Mouse (Mus musculus) hindbrain, postnatal 0 days (tissue): ENCODE results near the gene Zfp57. TPM values are rescaled to one million over a fixed set of nuclear protein-coding genes. Genes with fewer than 3 reads are reported as not detected.

Experiments used
- ATAC-seq: fragments of 200-750 bp; cut with Nextera tagmentation; 2 replicates; pipeline ENCODE4 v1.8.0; 2017; ENCODE audit warnings: mild to moderate bottlenecking, moderate TSS enrichment, moderate library complexity
- DNase-seq: peaks from one replicate; pipeline ENCODE4 v3.0.0-alpha.2; 2015; ENCODE audit warnings: low spot score
- H3K27ac ChIP-seq: fragments of 300-500 bp; sonication (generic); 2 replicates; pipeline ENCODE4 v1.5.1; 2014; ENCODE audit warnings: mild to moderate bottlenecking
- H3K27me3 ChIP-seq: fragments of 300-500 bp; sonication (generic); 2 replicates; pipeline ENCODE4 v1.6.1; 2014; ENCODE audit warnings: low read length, mixed read lengths; ENCODE audit not compliant: insufficient read depth
- H3K36me3 ChIP-seq: fragments of 300-500 bp; sonication (generic); 2 replicates; pipeline ENCODE4 v1.6.1; 2014; ENCODE audit warnings: low read length, mixed read lengths; ENCODE audit not compliant: insufficient read depth
- H3K4me1 ChIP-seq: fragments of 300-500 bp; sonication (generic); 2 replicates; pipeline ENCODE4 v1.6.1; 2014; ENCODE audit warnings: antibody characterized with exemption, low read length, mixed read lengths; ENCODE audit not compliant: insufficient read depth
- H3K4me2 ChIP-seq: fragments of 300-500 bp; sonication (generic); 2 replicates; pipeline ENCODE4 v1.6.1; 2014; ENCODE audit warnings: low read depth, mild to moderate bottlenecking, low read length, moderate library complexity, mixed read lengths
- H3K4me3 ChIP-seq: fragments of 300-500 bp; sonication (generic); 2 replicates; pipeline ENCODE4 v1.5.1; 2014; ENCODE audit warnings: low read length
- H3K9ac ChIP-seq: fragments of 300-500 bp; sonication (generic); replicated peaks from 2 replicates; pipeline ENCODE4 v1.6.1; 2014; ENCODE audit warnings: mild to moderate bottlenecking, low read length, moderate library complexity, mixed read lengths
- H3K9me3 ChIP-seq: fragments of 300-500 bp; sonication (generic); 2 replicates; pipeline ENCODE4 v1.6.1; 2016; ENCODE audit warnings: low read length, mixed read lengths
- CTCF ChIP-seq: IDR thresholded peaks from 2 replicates; pipeline ENCODE4 v1.5.1; 2016; ENCODE audit warnings: antibody characterized with exemption, control low read depth, low read depth
- WGBS: fragments of 180-500 bp; shearing (Covaris S2); extraction: QIAGEN DNeasy Blood & Tissue Kit; methylation state at CpG from one replicate; pipeline ENCODE4 v1.1.7; 2014; 5-methylcytosine and 5-hydroxymethylcytosine counted together
- polyA plus RNA-seq: library from polyadenylated mRNA; unstranded; fragments of >200 nt; fragmentation: Nextera tagmentation; extraction: Ambion mirVana; gene quantifications from 2 replicates; pipeline ENCODE4 v1.2.1, GENCODE M21; 2015
- total RNA-seq: library from RNA; depleted of rRNA; stranded (reverse); fragments of >200 nt; gene quantifications from 2 replicates; pipeline ENCODE4 v1.2.3, GENCODE M21; 2014; rRNA removed

Zfp57 gene
- total and polyA plus RNA-seq, 2 experiments from 2014 or later, result 118 TPM

GRCm38 (mm10) chr17:37056957-37057356 is 56.0 kb downstream of the Zfp57 start:
- Histone ChIP-seq H3K4me1 (no peaks in the 10 kb centered on the region), H3K9ac (no peak overlapping the region), H3K36me3 (peaks cover 62% of the 10 kb centered on the region; the same call in 1 of the 2 replicates), H3K27ac (no peak overlapping the region), H3K9me3 (no peaks in the 10 kb centered on the region), H3K4me3 (no peak overlapping the region), H3K4me2 (no peak overlapping the region), H3K27me3 (no peaks in the 10 kb centered on the region)
- WGBS, result 54% methylated on average over 6 of the region's 6 CpGs
- no peak for TF ChIP-seq CTCF
- ATAC-seq (no peak), DNase-seq (no peak)

Other genes starting within 250 kb of the Zfp57 start
- not detected in 2 replicates for gene H2-M10.5, start 228.3 kb upstream of the Zfp57 start, total RNA-seq
- not detected in 2 replicates for gene H2-M10.5, start 228.3 kb upstream of the Zfp57 start, polyA plus RNA-seq
- gene H2-M10.6, start 189.0 kb upstream of the Zfp57 start, total RNA-seq, result not detected in 2 replicates
- not detected in 2 replicates for gene H2-M10.6, start 189.0 kb upstream of the Zfp57 start, polyA plus RNA-seq
- gene Trim26, start 164.0 kb upstream of the Zfp57 start, total RNA-seq, result 21.6 and 27.9 TPM in 2 replicates
- 46.7 and 50.6 TPM in 2 replicates for gene Trim26, start 164.0 kb upstream of the Zfp57 start, polyA plus RNA-seq
- gene Trim15, start 134.0 kb upstream of the Zfp57 start, total RNA-seq, result 0.47 TPM in 1 of 2 replicates, not detected in the other
- gene Trim15, start 134.0 kb upstream of the Zfp57 start, polyA plus RNA-seq, result 0.40 and 0.66 TPM in 2 replicates
- gene Trim10, start 131.6 kb upstream of the Zfp57 start, total RNA-seq, result 0.11 TPM in 1 of 2 replicates, not detected in the other
- gene Trim10, start 131.6 kb upstream of the Zfp57 start, polyA plus RNA-seq, result 0.19 and 0.23 TPM in 2 replicates
- gene Trim40, start 111.0 kb upstream of the Zfp57 start, total RNA-seq, result not detected in 2 replicates
- gene Trim40, start 111.0 kb upstream of the Zfp57 start, polyA plus RNA-seq, result 0.13 TPM in 1 of 2 replicates, not detected in the other
- not detected in 2 replicates for gene Trim31, start 103.0 kb upstream of the Zfp57 start, total RNA-seq
- not detected in 2 replicates for gene Trim31, start 103.0 kb upstream of the Zfp57 start, polyA plus RNA-seq
- 4.2 and 6.1 TPM in 2 replicates for gene Rnf39, start 58.2 kb upstream of the Zfp57 start, total RNA-seq
- 2.5 and 3.6 TPM in 2 replicates for gene Rnf39, start 58.2 kb upstream of the Zfp57 start, polyA plus RNA-seq
- gene Ppp1r11, start 49.4 kb upstream of the Zfp57 start, total RNA-seq, result 28.4 and 28.5 TPM in 2 replicates
- gene Ppp1r11, start 49.4 kb upstream of the Zfp57 start, polyA plus RNA-seq, result 143 and 145 TPM in 2 replicates
- 45.0 and 52.7 TPM in 2 replicates for gene Znrd1, start 42.6 kb upstream of the Zfp57 start, total RNA-seq
- gene Znrd1, start 42.6 kb upstream of the Zfp57 start, polyA plus RNA-seq, result 49.3 and 51.2 TPM in 2 replicates
- 1.3 and 3.2 TPM in 2 replicates for gene Znrd1as, start 42.6 kb upstream of the Zfp57 start, total RNA-seq
- 3.4 and 4.0 TPM in 2 replicates for gene Znrd1as, start 42.6 kb upstream of the Zfp57 start, polyA plus RNA-seq
- not detected in 2 replicates for gene 2410137M14Rik, start 19.9 kb upstream of the Zfp57 start, total RNA-seq
- 0.23 and 0.26 TPM in 2 replicates for gene 2410137M14Rik, start 19.9 kb upstream of the Zfp57 start, polyA plus RNA-seq
- 0.97 and 2.5 TPM in 2 replicates for gene H2-M5, start 11.6 kb upstream of the Zfp57 start, total RNA-seq
- 1.1 and 1.9 TPM in 2 replicates for gene H2-M5, start 11.6 kb upstream of the Zfp57 start, polyA plus RNA-seq
- 0.52 TPM in 1 of 2 replicates, not detected in the other for gene Mog, start 22.2 kb downstream of the Zfp57 start, total RNA-seq
- gene Mog, start 22.2 kb downstream of the Zfp57 start, polyA plus RNA-seq, result 1.5 and 1.7 TPM in 2 replicates
- 519 and 527 TPM in 2 replicates for gene Gabbr1, start 44.8 kb downstream of the Zfp57 start, total RNA-seq
- 93.4 and 98.3 TPM in 2 replicates for gene Gabbr1, start 44.8 kb downstream of the Zfp57 start, polyA plus RNA-seq
- gene Olfr90, start 87.3 kb downstream of the Zfp57 start, total RNA-seq, result not detected in 2 replicates
- not detected in 2 replicates for gene Olfr90, start 87.3 kb downstream of the Zfp57 start, polyA plus RNA-seq
- not detected in 2 replicates for gene Olfr91, start 97.1 kb downstream of the Zfp57 start, total RNA-seq
- gene Olfr91, start 97.1 kb downstream of the Zfp57 start, polyA plus RNA-seq, result 0.06 TPM in 1 of 2 replicates, not detected in the other
- gene Olfr92, start 118.9 kb downstream of the Zfp57 start, total RNA-seq, result not detected in 2 replicates
- gene Olfr92, start 118.9 kb downstream of the Zfp57 start, polyA plus RNA-seq, result not detected in 2 replicates
- not detected in 2 replicates for gene Olfr93, start 160.3 kb downstream of the Zfp57 start, total RNA-seq
- not detected in 2 replicates for gene Olfr93, start 160.3 kb downstream of the Zfp57 start, polyA plus RNA-seq
- not detected in 2 replicates for gene Ubd, start 192.7 kb downstream of the Zfp57 start, total RNA-seq
- not detected in 2 replicates for gene Ubd, start 192.7 kb downstream of the Zfp57 start, polyA plus RNA-seq
- 0.58 and 1.3 TPM in 2 replicates for gene Olfr94, start 199.8 kb downstream of the Zfp57 start, total RNA-seq
- gene Olfr94, start 199.8 kb downstream of the Zfp57 start, polyA plus RNA-seq, result 0.14 TPM in 1 of 2 replicates, not detected in the other
- 0.37 TPM in 1 of 2 replicates, not detected in the other for gene Olfr95, start 212.0 kb downstream of the Zfp57 start, total RNA-seq
- gene Olfr95, start 212.0 kb downstream of the Zfp57 start, polyA plus RNA-seq, result 0.03 and 0.04 TPM in 2 replicates
- not detected in 2 replicates for gene Olfr96, start 219.0 kb downstream of the Zfp57 start, total RNA-seq
- not detected in 2 replicates for gene Olfr96, start 219.0 kb downstream of the Zfp57 start, polyA plus RNA-seq
- gene Olfr97, start 236.2 kb downstream of the Zfp57 start, total RNA-seq, result not detected in 2 replicates
- not detected in 2 replicates for gene Olfr97, start 236.2 kb downstream of the Zfp57 start, polyA plus RNA-seq